Mouse (Mus musculus) regulatory T cell (primary cell): ENCODE data around the gene Etaa1.

ENCODE experiments used
- in situ Hi-C: fragments of 300-600 bp; cut with MboI, MseI; formaldehyde crosslinking; loops from one replicate; pipeline ENCODE4 v1.15.1; 2025; ENCODE audit warnings: high pct_unique_total_duplicates

Gene Etaa1

DNA sequence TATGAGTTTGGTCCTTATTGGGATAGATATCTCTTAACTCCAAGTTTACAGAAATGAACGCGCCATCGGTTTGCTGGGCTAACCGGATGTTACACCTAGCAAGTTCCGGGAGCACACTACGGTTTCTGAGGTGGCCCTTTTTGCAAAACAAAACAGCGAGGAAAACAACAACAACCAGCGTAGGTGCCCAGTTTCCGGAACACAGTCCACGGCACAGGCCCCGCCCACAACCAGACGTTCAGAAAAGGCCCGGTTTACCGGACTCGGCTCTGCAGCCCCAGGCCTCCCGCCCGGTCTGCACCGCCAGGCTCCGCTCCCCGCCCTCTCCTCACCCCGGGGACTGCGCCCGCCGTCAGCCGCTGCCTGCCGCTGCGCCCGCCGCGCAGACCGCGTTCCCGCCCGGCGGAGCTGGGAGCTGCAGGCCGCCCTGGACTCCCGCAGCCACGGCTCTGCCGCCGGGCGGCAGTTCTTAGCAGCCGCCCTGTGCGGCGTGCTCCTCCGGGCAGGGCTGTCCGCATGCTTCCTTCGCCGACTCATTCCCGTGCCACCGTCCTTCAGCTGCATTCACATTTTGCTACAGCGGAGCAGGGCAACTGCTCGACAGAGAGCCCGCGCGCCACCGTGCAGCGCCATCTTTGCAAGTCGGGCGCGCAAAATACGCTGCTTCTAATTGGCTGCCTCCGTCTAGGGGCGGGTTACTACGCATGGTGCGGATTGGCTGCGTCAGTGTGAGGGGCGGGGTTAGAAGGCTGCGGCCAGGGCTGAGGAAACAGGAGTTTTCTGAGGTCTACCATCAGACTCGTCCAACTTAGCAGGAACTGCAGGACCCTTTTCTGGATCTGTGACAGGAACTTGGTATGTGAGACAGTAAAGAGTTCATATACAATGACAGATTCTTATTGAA is at the start of gene Etaa1:
Gene Etaa1 (minus strand): TSS at position 645 of the 904 bp plus-strand sequence.
- in situ Hi-C loops = loop anchor here (10.0 kb wide), 1 partner anchor 1449 kb away; the partner anchor contains the start of gene Sec61g

DNA sequence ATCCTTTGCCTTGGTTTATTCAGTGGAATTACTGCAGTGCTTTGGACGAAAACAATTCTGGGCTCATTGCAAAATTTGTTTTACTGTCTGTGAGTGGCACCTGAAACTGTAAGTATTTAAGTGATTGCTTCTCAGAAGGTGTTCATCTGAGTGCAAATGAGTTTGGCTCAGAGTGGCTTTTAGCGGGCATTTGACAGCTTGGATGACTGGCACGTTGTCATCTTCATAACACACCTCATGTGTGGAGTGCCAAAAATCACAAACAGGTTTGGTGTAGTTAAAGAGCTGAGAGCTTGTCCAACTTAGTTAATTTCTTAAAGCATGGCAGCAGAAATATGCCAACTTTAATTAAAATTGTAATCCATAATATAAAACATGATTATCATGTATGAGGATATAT is 40.5 kb upstream of the Etaa1 start:
- in situ Hi-C loops = no loop called here

DNA sequence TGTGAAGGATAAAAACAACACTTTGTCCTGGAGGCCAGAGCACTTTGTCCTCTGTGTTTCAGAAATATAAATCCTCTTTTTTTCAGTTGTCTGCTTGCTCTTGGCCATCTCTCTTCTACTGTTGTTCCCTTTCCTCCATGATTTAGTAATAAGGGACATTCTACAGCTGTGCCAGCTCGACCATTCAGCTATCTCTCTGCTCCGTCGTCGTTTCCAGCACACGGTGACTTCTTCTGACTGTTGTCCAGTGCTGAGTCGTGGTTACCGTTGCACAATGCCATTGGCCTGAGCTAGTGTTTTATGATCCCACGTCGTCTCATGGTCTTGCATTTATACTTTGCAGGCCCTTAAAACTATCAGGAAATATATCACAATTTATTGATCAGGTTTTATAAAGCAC is 38.6 kb upstream of the Etaa1 start:
- in situ Hi-C loops = no loop called here

DNA sequence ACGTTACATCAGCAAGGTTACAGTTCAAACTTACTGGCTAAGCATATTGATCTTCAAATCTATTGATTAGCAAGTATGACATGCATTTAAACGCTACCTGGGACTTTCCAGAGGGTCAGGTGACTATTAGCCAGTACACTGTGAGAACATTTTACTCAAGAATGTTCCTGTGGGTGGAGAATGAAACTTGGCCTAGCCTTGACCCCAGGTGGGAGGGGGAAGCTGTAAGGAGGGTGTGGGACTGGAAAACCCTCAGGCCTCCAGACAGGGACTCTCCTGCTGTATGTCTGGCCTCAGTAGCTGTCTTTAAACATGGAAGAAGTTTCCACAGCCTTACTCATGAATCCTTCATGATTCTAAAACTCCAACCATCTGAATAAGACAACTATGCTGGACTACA is 29.7 kb upstream of the Etaa1 start:
- in situ Hi-C loops = no loop called here

DNA sequence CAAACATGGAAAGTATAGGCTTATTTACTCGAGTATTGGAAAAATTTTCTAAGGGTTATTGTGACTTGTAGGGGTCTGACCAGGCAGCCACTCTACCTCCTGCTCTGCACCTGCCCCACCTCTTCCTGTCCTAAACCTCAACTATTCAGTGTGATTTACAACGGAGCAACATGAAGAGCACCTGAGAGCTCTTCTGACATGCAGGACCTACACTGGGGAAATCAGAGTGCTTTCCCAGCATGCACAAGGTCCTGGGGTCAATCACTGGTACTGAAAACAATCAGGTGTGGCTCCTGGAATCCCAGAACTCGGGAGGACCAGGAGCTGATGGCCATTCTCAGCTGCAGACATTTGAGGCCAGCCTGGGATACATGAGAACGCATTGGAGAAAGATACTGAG is 27.6 kb upstream of the Etaa1 start:
- in situ Hi-C loops = no loop called here

DNA sequence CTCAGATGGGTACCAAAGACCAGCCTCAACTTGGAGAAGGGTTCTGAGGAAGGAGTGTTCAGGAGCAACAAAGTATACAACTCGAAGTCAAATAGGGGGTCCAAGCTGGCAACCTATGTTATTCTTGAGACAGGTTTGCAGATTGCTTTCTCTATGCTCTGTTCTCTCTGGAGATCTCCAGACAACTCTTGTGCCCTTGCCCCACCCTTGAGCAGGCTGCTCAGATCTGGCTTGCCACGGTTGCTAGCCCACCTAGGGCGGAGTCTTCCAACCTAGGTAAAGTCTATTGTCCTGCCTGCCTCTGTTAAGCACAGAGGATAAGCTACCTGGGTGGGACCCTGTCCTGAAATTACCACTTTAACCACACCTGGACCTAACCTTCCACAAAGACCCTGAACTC is 21.9 kb upstream of the Etaa1 start:
- in situ Hi-C loops = no loop called here

DNA sequence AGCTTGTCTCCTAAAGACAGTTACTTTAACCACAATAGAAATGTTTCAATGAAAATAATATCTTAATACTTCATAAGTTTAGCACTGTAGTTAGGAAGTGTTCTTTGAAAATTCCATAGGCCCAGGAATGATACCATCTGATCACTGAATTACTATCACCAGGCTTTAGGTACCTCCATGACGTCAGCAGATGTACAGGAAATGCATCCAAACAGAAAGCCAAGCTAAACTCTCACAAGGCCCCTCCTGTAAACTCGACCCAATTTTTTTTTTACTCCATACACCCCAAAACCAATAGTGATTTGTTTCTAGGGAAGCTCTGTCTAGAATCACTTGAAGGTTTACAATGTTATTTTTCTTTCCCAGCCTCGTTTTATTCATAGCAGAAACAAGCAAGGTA is 884 bp downstream of the Etaa1 start:
- in situ Hi-C loops = loop anchor here (10.0 kb wide), 1 partner anchor 1448 kb away; the partner anchor contains the start of gene Sec61g

DNA sequence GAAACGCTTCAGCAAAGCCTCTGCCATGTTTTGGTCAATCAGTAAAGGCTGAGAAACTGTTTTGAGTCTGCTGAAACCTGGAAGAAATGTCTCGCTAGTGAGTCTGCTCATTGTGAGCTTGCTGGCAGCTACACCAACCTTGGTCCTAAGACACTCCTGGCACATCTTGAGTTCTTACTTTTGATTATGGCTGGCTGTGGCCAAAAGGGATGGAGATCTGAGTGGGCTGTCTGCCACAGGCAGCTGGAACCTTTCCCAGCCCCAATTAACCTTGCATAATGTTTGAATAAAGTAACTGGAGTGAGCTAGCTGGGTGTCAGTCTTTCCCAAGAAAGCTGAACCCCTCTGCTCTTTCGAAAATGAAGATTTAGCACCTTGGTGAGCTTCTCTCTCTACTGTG is 2.3 kb downstream of the Etaa1 start:
- in situ Hi-C loops = loop anchor here (10.0 kb wide), 1 partner anchor 1447 kb away; the partner anchor contains the start of gene Sec61g

DNA sequence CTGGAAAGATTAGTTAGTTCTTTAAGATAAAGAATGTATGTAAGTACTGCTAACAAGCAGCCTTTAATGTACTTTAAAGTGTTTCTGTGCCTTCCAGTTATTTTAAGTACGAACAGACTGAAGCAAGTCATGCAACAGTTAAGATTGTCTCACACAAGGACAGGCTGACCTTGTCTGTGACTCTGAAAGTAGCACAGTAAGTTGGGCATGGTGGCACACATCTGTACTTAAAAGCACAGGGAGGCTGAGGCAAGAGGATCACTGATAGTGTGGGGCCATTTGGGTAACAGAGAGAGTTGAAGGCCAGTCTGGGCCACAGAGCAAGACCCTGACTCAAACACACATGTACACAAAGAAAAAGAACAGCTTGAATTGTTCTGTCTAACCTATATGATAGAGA is 14.5 kb downstream of the Etaa1 start:
- in situ Hi-C loops = no loop called here

DNA sequence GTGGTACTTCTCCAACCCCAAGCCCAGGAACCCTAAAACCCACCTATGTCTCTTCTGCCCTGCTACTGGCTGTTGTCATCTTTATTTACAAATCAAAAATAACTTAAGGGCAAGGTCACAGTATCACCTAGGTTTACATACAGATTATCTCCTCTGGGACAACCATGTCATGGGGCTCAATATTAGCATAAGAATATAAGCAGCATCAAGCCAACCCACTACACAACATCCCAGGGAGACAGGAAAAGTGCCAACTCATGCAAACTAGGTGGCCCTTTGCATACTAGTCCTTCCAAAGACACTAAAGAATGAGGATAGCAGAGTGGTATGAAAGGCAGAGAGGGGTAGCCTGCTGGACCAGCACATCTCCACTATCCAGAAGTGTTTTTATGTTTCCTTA is 15.7 kb downstream of the Etaa1 start:
- in situ Hi-C loops = no loop called here

DNA sequence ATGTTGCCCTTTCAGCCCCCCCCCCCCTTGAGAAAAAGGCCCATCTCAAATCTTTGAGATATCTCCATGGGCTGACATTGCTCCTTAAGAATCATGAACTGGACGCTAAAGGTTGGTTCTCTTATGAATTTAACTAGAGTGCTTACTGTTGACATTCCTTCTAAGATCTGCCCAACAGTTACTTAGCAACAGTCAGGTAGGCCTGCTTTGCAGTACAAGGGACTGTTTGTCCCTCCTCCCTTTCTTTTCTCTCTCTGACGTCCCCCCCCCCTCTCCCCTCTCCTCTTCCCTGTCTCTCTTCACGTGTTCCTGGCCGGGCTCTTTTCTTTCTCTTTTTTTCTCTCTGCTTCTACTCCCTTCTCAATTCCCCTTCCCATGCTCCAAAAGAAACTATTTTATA is 35.8 kb downstream of the Etaa1 start:
- in situ Hi-C loops = loop anchor here (25.0 kb wide), 1 partner anchor 631 kb away; no protein-coding TSS in a partner anchor

DNA sequence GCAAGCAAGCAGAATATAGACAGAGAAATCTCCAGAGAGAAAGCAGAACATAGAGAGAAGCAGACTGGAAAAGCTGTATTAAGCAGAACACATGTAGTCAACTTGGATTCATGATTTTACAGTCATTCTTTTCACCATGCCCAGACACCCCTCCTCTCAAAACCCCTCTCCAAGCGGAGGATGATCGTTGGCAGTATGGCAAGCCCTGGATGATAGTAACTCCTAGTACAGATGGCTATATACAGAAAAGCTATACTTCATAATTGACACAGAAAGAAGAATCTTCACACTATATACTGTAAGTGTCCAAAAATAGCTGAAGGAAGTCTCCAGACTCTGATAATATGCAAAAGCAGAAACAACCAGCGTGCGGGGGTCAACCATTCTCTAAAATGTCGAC is 36.6 kb downstream of the Etaa1 start:
- in situ Hi-C loops = loop anchor here (25.0 kb wide), 1 partner anchor 630 kb away; no protein-coding TSS in a partner anchor

DNA sequence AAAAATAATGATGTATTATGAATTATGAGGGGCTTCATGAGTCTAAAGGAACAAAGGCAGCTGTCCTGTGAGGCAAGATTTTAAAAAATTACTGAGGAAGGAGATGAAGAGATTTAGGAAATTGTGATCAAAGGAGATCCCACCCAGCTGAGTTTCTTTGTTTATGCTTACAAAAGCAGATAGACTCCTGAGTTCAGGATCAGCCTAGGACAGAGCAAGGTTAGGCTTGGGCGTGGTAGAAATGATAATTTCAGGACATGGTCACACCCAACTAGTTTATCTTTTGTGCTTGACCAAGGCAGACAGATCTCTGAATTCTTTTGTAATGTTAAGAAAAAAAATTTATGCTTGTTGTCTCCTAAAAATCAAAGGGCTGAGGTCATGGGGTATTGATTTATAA is 37.2 kb downstream of the Etaa1 start:
- in situ Hi-C loops = loop anchor here (25.0 kb wide), 1 partner anchor 629 kb away; no protein-coding TSS in a partner anchor

DNA sequence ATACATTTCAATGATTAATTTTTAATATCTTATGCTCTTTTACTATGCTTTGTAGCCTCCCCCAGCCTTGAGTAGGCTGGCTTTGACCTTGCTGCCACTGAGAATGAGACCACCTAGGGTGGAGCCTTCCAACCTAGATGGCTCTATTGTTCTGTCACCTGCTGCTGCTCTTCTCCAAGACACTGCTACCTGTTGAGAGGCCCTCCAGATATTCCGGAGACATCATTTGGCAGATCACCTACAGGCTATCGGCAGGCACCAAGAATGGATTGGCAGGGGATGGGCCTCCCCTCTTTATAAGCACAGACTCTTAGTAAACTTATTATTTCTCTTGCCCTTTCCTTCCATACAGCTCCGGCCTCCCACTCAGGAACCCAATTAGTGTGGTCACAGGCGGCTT is 52.7 kb downstream of the Etaa1 start:
- in situ Hi-C loops = loop anchor here (25.0 kb wide), 1 partner anchor 614 kb away; no protein-coding TSS in a partner anchor
